Mouse (Mus musculus) lung, embryonic 15.5 days (tissue): ENCODE results near the gene Arhgef16. TPM values are rescaled to one million over a fixed set of nuclear protein-coding genes. Genes with fewer than 3 reads are reported as not detected.

ENCODE experiments used
- polyA plus RNA-seq: library from polyadenylated mRNA; unstranded; fragments of >200 nt; fragmentation: Nextera tagmentation; extraction: Ambion mirVana; gene quantifications from 2 replicates; pipeline ENCODE4 v1.2.1, GENCODE M21; 2015

The Arhgef16 gene
- polyA plus RNA-seq, 1 experiment from 2014 or later: 23.0 TPM

Other genes starting within 250 kb of the Arhgef16 start
- 1.6 and 1.8 TPM in 2 replicates for gene Trp73, start 161.5 kb downstream of the Arhgef16 start, polyA plus RNA-seq
- 39.5 and 41.7 TPM in 2 replicates for gene Wrap73, start 159.3 kb downstream of the Arhgef16 start, polyA plus RNA-seq
- gene Tprgl, start 141.0 kb downstream of the Arhgef16 start, polyA plus RNA-seq: 141 and 143 TPM in 2 replicates
- 20.9 and 23.3 TPM in 2 replicates for gene Megf6, start 130.9 kb downstream of the Arhgef16 start, polyA plus RNA-seq
- not detected in 2 replicates for gene B230104I21Rik, start 34.5 kb upstream of the Arhgef16 start, polyA plus RNA-seq